Mouse (Mus musculus) embryonic stem cell, embryonic (primary cell): ENCODE results near the gene Krt5.
"Not testable (repeated sequence)": the region's sequence is repeated elsewhere in the genome, so short reads cannot be mapped to it uniquely, and the experiment has no call there.

Experiments
- CTCF ChIA-PET, 4 experiments: fragments of 300-600 bp in 2 of 4; fragments of 350-600 bp in 2 of 4; sonication (Branson Sonifier 250); formaldehyde crosslinking; loops; one replicate each; lab custom pipeline; 2022; ENCODE audit warnings: inconsistent platforms in 2 of 4; lab: Charles Lee
- POLR2A ChIA-PET, 4 experiments: fragments of 300-600 bp in 2 of 4; fragments of 350-600 bp in 2 of 4; sonication (Branson Sonifier 250); formaldehyde crosslinking; loops; one replicate each; lab custom pipeline; 2022; ENCODE audit warnings: antibody characterized with exemption in 4 of 4, inconsistent platforms in 1 of 4; lab: Charles Lee

The Krt5 gene

GRCm38 (mm10) chr15:101712720-101713119 is at the start of gene Krt5:
Gene Krt5, minus strand, starts transcription at chr15:101712898.
- ChIA-PET CTCF (interaction anchor here in 1 of 4 experiments (1.1 kb wide), 1 partner anchor 271 kb away, joined by 3 read pairs; no protein-coding TSS in a partner anchor), POLR2A (no interaction called here)

GRCm38 (mm10) chr15:101742711-101743110 is 30.0 kb upstream of the Krt5 start, which contains the start of gene Krt71:
Gene Krt71, minus strand, starts transcription at chr15:101743109.
- POLR2A ChIA-PET = interaction anchor here in 1 of 4 experiments (0.6 to 1.1 kb wide), 2 partner anchors 236 to 820 kb away, joined by 3 read pairs; no protein-coding TSS in a partner anchor
- CTCF ChIA-PET = interaction anchor here in 2 of 4 experiments (0.6 to 0.9 kb wide), 4 partner anchors 29 to 246 kb away, joined by 3 to 4 read pairs (median 3); no protein-coding TSS in a partner anchor

DNA sequence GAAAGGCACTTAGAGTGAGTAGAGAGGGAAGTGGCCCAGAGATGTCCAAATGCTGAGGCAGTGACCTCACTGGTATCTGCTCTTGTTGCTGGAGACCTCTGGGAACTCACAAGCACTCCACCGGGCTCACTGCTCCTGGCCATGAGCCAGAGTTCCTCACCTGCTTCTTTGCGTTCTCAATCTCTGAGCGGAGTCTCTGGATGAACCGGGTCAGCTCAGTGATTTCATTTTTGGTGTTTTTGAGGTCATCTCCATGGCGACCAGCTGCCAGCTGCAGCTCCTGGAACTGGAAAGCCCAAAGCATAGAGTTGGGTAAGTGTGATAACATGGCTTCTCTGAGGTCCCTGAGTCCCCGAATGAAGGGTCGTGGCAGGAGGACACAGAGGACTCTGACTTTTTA is 25.1 kb upstream of the Krt5 start:
- ChIA-PET POLR2A (interaction anchor here in 1 of 4 experiments (0.5 kb wide), 1 partner anchor 67 kb away, joined by 3 read pairs; no protein-coding TSS in a partner anchor), CTCF (no interaction called here)

GRCm38 (mm10) chr15:101730653-101731052 is 18.0 kb upstream of the Krt5 start:
- ChIA-PET CTCF (interaction anchor here in 1 of 4 experiments (0.6 kb wide), 1 partner anchor 33 kb away, joined by 3 read pairs; no protein-coding TSS in a partner anchor), POLR2A (interaction anchor here in 1 of 4 experiments (0.6 kb wide), 1 partner anchor 485 kb away, joined by 5 read pairs; no protein-coding TSS in a partner anchor)

- ChIA-PET POLR2A (no interaction called here), CTCF (interaction anchor here in 2 of 4 experiments (0.5 to 1.4 kb wide), 2 partner anchors 48 to 1041 kb away, joined by 3 to 8 read pairs; no protein-coding TSS in a partner anchor)
These were observed 12.0 kb upstream of the Krt5 start for GRCm38 (mm10) chr15:101724686-101725085.

- POLR2A ChIA-PET = no interaction called here
- CTCF ChIA-PET = interaction anchor here in 1 of 4 experiments (0.6 kb wide), 1 partner anchor 69 kb away, joined by 3 read pairs; no protein-coding TSS in a partner anchor
These were observed 3.1 kb upstream of the Krt5 start for GRCm38 (mm10) chr15:101715831-101716230.

GRCm38 (mm10) chr15:101714356-101714755 is 1.7 kb upstream of the Krt5 start:
- ChIA-PET POLR2A (interaction anchor here in 1 of 4 experiments (0.5 kb wide), 1 partner anchor 231 kb away, joined by 4 read pairs; no protein-coding TSS in a partner anchor), CTCF (interaction anchor here in 2 of 4 experiments (0.6 to 1.5 kb wide), 4 partner anchors 10 to 294 kb away, joined by 3 to 4 read pairs (median 3); no protein-coding TSS in a partner anchor)

- CTCF ChIA-PET = interaction anchor here in 2 of 4 experiments (1.5 kb wide), 2 partner anchors 10 to 271 kb away, joined by 3 to 4 read pairs; no protein-coding TSS in a partner anchor
- POLR2A ChIA-PET = no interaction called here
These were observed 1.0 kb upstream of the Krt5 start for GRCm38 (mm10) chr15:101713731-101714130.

GRCm38 (mm10) chr15:101708683-101709082 is 4.0 kb downstream of the Krt5 start:
- POLR2A ChIA-PET = interaction anchor here in 1 of 4 experiments (0.5 kb wide), 1 partner anchor 1081 kb away, joined by 3 read pairs; no protein-coding TSS in a partner anchor
- CTCF ChIA-PET = interaction anchor here (0.6 to 1.5 kb wide), 9 partner anchors 13 to 377 kb away, joined by 3 to 5 read pairs (median 3); no protein-coding TSS in a partner anchor

GRCm38 (mm10) chr15:101707454-101707853 is 5.2 kb downstream of the Krt5 start:
- CTCF ChIA-PET = no interaction called here
- POLR2A ChIA-PET = no interaction called here

- CTCF ChIA-PET = interaction anchor here in 3 of 4 experiments (0.6 to 1.8 kb wide), 9 partner anchors 10 to 377 kb away, joined by 3 to 12 read pairs (median 3); no protein-coding TSS in a partner anchor
- POLR2A ChIA-PET = interaction anchor here in 2 of 4 experiments (0.7 to 1.2 kb wide), 2 partner anchors 13 to 672 kb away, joined by 3 to 4 read pairs; no protein-coding TSS in a partner anchor
These were observed 8.6 kb downstream of the Krt5 start for GRCm38 (mm10) chr15:101704066-101704465.

DNA sequence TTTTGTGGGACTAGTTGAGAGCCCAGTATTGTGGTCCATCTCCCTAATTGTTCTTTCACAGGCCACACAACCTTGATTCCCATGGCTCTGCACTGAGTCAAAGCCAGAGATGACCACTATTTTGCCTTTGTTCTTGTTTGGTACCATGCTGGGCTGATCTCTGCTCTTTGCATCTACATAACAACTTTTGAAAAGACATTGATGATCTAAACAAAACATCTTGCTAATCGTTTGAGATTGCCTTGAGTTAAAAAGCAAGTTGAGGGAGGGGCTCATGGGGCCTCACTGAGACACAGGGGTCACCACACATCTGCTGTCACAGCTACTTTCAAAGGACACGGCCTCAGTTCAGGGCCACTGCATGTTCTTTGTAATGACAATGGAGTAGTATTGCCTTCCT is 10.3 kb downstream of the Krt5 start:
- POLR2A ChIA-PET = no interaction called here

GRCm38 (mm10) chr15:101699866-101700265 is 12.8 kb downstream of the Krt5 start:
- ChIA-PET CTCF (no interaction called here), POLR2A (no interaction called here)

More for the DNA sequence above, 10.3 kb downstream of the Krt5 start:
- CTCF ChIA-PET = no interaction called here

DNA sequence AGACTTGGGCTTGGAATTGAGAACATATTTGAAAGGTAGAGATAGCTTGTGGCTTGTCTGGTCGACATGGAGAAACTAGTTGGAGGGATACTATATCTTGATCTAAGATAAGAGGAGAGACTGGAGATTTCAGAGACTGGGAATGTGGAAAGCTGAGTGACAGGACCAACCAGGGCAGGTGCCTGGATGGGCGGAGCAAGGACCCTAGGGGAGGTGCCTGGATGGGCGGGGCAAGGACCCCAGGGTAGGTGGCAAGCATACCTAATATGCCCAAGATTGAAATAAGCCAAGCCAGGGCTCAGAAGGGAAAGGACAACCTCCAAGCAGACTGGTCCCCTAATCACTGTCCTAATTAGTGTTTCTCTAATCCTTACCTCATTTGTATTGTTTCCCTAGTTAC is 13.5 kb downstream of the Krt5 start:
- POLR2A ChIA-PET = no interaction called here
- CTCF ChIA-PET = no interaction called here

DNA sequence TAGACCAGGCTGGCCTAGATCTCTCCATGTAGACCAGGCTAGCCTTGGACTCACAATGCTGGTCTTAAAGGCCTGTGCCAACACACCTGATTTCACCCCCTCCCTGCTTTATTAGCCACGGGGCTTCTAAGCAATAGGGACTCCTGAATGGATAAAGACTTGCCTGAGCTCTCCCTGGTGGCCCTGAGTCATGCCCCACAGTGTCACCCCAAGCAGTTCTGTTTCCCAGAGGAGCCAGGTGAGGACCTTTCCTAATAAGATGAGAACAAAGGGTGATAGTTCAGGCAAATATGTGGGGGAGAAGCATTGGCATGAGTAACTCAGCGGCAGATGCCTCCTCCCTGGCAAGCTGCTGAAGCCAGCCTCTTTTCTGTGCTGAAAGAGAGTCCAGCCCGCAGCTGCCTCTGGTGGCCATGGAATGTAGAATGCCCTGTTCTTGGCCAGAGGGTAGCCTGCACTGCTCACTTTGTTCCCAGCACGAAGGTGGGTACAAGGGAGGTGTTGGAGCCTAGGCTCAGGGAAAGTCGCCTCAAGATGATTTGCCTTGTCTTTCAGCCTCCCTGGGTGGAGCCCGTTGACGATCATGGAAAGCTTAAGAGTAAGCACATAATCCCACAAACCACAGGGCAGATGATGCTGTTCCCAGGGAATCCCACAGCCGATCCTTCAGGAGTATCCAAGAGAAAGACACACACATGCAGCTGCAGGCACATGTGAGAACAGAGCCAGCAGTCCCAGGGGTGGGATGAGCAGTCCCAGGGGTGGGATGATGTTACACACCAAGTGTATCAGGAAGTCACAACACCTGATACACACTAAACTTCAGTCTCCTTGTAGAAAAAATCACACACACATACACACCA is 15.1 kb downstream of the Krt5 start:
- CTCF ChIA-PET = interaction anchor here (0.5 to 1.0 kb wide), 5 partner anchors 39 to 347 kb away, joined by 3 to 5 read pairs (median 4); no protein-coding TSS in a partner anchor
- POLR2A ChIA-PET = no interaction called here

GRCm38 (mm10) chr15:101694207-101694606 is 18.5 kb downstream of the Krt5 start, which contains the start of gene Krt6a:
Gene Krt6a, minus strand, starts transcription at chr15:101694307.
- POLR2A ChIA-PET = no interaction called here
- CTCF ChIA-PET = interaction anchor here in 1 of 4 experiments (0.7 kb wide), 1 partner anchor 279 kb away, joined by 3 read pairs; no protein-coding TSS in a partner anchor

GRCm38 (mm10) chr15:101690460-101690859 is 22.2 kb downstream of the Krt5 start:
- CTCF ChIA-PET = interaction anchor here in 1 of 4 experiments (1.5 kb wide), 1 partner anchor 283 kb away, joined by 4 read pairs; no protein-coding TSS in a partner anchor
- POLR2A ChIA-PET = not testable (repeated sequence)

DNA sequence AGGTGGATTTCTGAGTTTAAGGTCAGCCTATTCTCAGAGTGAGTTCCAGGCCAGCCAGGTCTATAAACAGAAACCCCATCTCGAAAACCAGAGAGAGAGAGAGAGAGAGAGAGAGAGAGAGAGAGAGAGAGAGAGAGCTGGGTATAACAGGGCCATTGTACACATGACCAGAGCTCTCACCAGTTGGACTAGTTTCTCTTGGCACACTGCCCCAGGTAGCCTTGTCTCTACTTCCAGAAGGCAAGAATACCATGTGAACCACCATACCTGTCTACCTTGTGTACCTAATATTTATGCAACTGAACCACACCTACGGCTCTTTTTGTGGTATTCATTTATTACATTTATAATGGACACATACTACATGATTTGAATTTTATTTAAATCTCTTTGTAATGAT is 24.5 kb downstream of the Krt5 start:
- POLR2A ChIA-PET = no interaction called here
- CTCF ChIA-PET = no interaction called here

GRCm38 (mm10) chr15:101680187-101680586 is 32.5 kb downstream of the Krt5 start, which contains the start of gene Krt6b:
Gene Krt6b, minus strand, starts transcription at chr15:101680287.
- ChIA-PET CTCF (interaction anchor here in 2 of 4 experiments (1.0 to 1.2 kb wide), 2 partner anchors 33 kb away, joined by 3 to 4 read pairs; partner anchors contain the start of gene Gm5478 (in 2 of the 2)), POLR2A (interaction anchor here in 1 of 4 experiments (0.7 kb wide), 1 partner anchor 255 kb away, joined by 4 read pairs; no protein-coding TSS in a partner anchor)
